Mouse (Mus musculus) ES-E14 (cell line): ENCODE data around the gene Ugt1a7c. TPM values are rescaled to one million over a fixed set of nuclear protein-coding genes. Genes with fewer than 3 reads are reported as not detected.
"Not testable (repeated sequence)": the region's sequence is repeated elsewhere in the genome, so short reads cannot be mapped to it uniquely, and the experiment has no call there.

Source experiments
- DNase-seq: peaks from one replicate; pipeline ENCODE4 v3.0.0-alpha.2; 2013; ENCODE audit warnings: low read depth, low spot score
- H3K27ac ChIP-seq: 2 replicates; pipeline ENCODE4 v1.5.1; 2012; ENCODE audit warnings: low read depth, mild to moderate bottlenecking, low read length, moderate library complexity, mixed read lengths; ENCODE audit not compliant: poor library complexity, insufficient read depth, severe bottlenecking
- H3K36me3 ChIP-seq: 2 replicates; pipeline ENCODE4 v1.6.1; 2012; ENCODE audit warnings: mild to moderate bottlenecking, low read length, moderate library complexity, mixed read lengths; ENCODE audit not compliant: control insufficient read depth, poor library complexity, insufficient read depth, severe bottlenecking
- H3K4me1 ChIP-seq, 2 experiments: fragments of 150-350 bp in 1 of 2; sonication (generic) in 1 of 2; 2 replicates each; pipeline ENCODE4 v1.6.1; 2012; ENCODE audit warnings: low read length in 2 of 2, mild to moderate bottlenecking in 1 of 2, mixed read lengths in 1 of 2; ENCODE audit not compliant: control insufficient read depth in 2 of 2, insufficient read depth in 2 of 2, poor library complexity in 1 of 2
- H3K4me3 ChIP-seq, 2 experiments: fragments of 150-350 bp in 1 of 2; sonication (generic) in 1 of 2; 2 replicates each; pipeline ENCODE4 v1.5.1; 2012; ENCODE audit warnings: low read length in 2 of 2, low read depth in 1 of 2, mild to moderate bottlenecking in 1 of 2, mixed read lengths in 1 of 2; ENCODE audit not compliant: insufficient read depth in 1 of 2, poor library complexity in 1 of 2, severe bottlenecking in 1 of 2
- H3K9ac ChIP-seq: 2 replicates; pipeline ENCODE4 v1.6.1; 2012; ENCODE audit warnings: low read depth, mild to moderate bottlenecking, low read length, mixed read lengths; ENCODE audit not compliant: poor library complexity, insufficient read depth, severe bottlenecking
- H3K9me3 ChIP-seq: fragments of 150-350 bp; sonication (generic); 2 replicates; pipeline ENCODE4 v1.6.1; 2012; ENCODE audit warnings: low read depth, mild to moderate bottlenecking, low read length; ENCODE audit not compliant: control insufficient read depth, insufficient read depth
- CHD2 ChIP-seq: IDR thresholded peaks from 2 replicates; pipeline ENCODE4 v1.6.1; 2014; ENCODE audit warnings: mild to moderate bottlenecking, low read depth, low read length, inconsistent platforms
- HCFC1 ChIP-seq: IDR thresholded peaks from 2 replicates; pipeline ENCODE4 v1.6.1; 2012; ENCODE audit warnings: low read length, inconsistent platforms, borderline replicate concordance; ENCODE audit not compliant: insufficient read depth
- ZC3H11A ChIP-seq: IDR thresholded peaks from 2 replicates; pipeline ENCODE4 v1.6.1; 2012; ENCODE audit warnings: low read depth, mild to moderate bottlenecking, inconsistent platforms, low read length, borderline replicate concordance
- ZNF384 ChIP-seq: IDR thresholded peaks from 2 replicates; pipeline ENCODE4 v1.6.1; 2012; ENCODE audit warnings: low read depth, low read length, inconsistent platforms
- in situ Hi-C, 2 experiments: fragments of 600-800 bp; cut with MboI; formaldehyde crosslinking; loops; one replicate each; pipeline ENCODE4 v1.15.1; 2025; ENCODE audit warnings: low sequenced_read_pairs in 2 of 2, inconsistent platforms in 1 of 2; ENCODE audit not compliant: unreplicated experiment in 2 of 2
- total RNA-seq: library from RNA; depleted of rRNA; stranded (reverse); fragments of 300-350 nt; gene quantifications from 2 replicates; pipeline ENCODE4 v1.2.3, GENCODE M21; 2012

Gene Ugt1a7c
- total RNA-seq, 1 experiment, result 0.09 TPM

- in situ Hi-C loops, H3K9ac ChIP-seq, H3K9me3 ChIP-seq, H3K4me3 ChIP-seq, DNase-seq, H3K4me1 ChIP-seq, H3K27ac ChIP-seq, H3K36me3 ChIP-seq: not testable (repeated sequence)
Observed at GRCm38 (mm10) chr1:88125827-88126360, 31.0 kb downstream of the Ugt1a7c start.

GRCm38 (mm10) chr1:88129091-88129490, 34.2 kb downstream of the Ugt1a7c start:
- H3K4me1 ChIP-seq, H3K9ac ChIP-seq, H3K36me3 ChIP-seq, DNase-seq, H3K9me3 ChIP-seq, H3K4me3 ChIP-seq, H3K27ac ChIP-seq, in situ Hi-C loops: not testable (repeated sequence)

- H3K27ac ChIP-seq, H3K9ac ChIP-seq, DNase-seq, H3K9me3 ChIP-seq, H3K4me1 ChIP-seq, H3K4me3 ChIP-seq, H3K36me3 ChIP-seq: not testable (repeated sequence)
- in situ Hi-C loops, result loop anchor here in 1 of 2 experiments (5.0 kb wide), 1 partner anchor 33 kb away; the partner anchor contains the start of gene Ugt1a7c
Observed at GRCm38 (mm10) chr1:88130223-88130622, 35.4 kb downstream of the Ugt1a7c start.

- no peak overlapping the region for H3K27ac ChIP-seq
Observed at GRCm38 (mm10) chr1:88133908-88134456, 39.1 kb downstream of the Ugt1a7c start.

GRCm38 (mm10) chr1:88134457-88135011, 39.7 kb downstream of the Ugt1a7c start, which contains the start of gene Ugt1a6a:
Gene Ugt1a6a, plus strand, starts transcription at chr1:88134809.
- not testable (repeated sequence) for H3K4me3 ChIP-seq, H3K27ac ChIP-seq, H3K4me1 ChIP-seq, DNase-seq, H3K36me3 ChIP-seq, H3K9me3 ChIP-seq, H3K9ac ChIP-seq
- in situ Hi-C loops, result loop anchor here in 1 of 2 experiments (5.0 kb wide), 1 partner anchor 37 kb away; the partner anchor contains the start of gene Ugt1a7c

More at GRCm38 (mm10) chr1:88133908-88134456, 39.1 kb downstream of the Ugt1a7c start:
- in situ Hi-C loops, result loop anchor here in 1 of 2 experiments (5.0 kb wide), 1 partner anchor 37 kb away; the partner anchor contains the start of gene Ugt1a7c
- no peaks in the 10 kb centered on the region for H3K36me3 ChIP-seq
- 0 out of 4 replicates have a peak, but pooled peaks cover 0 to 2% of the 10 kb centered on the region in 2 experiments for H3K4me1 ChIP-seq
- no peak for TF ChIP-seq ZNF384
- no peak for TF ChIP-seq ZC3H11A
- no peak for TF ChIP-seq CHD2
- TF ChIP-seq HCFC1, result no peak
- no peaks in the 10 kb centered on the region for H3K9me3 ChIP-seq
- H3K4me3 ChIP-seq, result no peak overlapping the region
- DNase-seq, result no peak
- H3K9ac ChIP-seq, result no peak overlapping the region

- H3K27ac ChIP-seq, H3K9me3 ChIP-seq, DNase-seq, H3K4me3 ChIP-seq, H3K36me3 ChIP-seq, in situ Hi-C loops, H3K9ac ChIP-seq, H3K4me1 ChIP-seq: not testable (repeated sequence)
Observed at GRCm38 (mm10) chr1:88135229-88135904, 40.5 kb downstream of the Ugt1a7c start.
